Comparison of ENCODE assay signal across 15 mouse cellular contexts in genomic region chr16:48646246-48646645, GRCm38 (mm10).
"Had no signal": no experiment of that assay in that cellular context is flagged by ENCODE, and none has a peak within 500 bp of the region (broad histone marks: within the 10 kb centered on the region; RNA-seq: fewer than 3 reads in every experiment).

No protein-coding gene starts in this region.

- H3K4me1 ChIP-seq: midbrain, embryonic 13.5 days; midbrain, embryonic 15.5 days; neural tube, embryonic 12.5 days; stomach, embryonic 15.5 days had no signal

- H3K36me3 ChIP-seq: midbrain, embryonic 13.5 days; midbrain, embryonic 15.5 days; neural tube, embryonic 12.5 days; stomach, embryonic 15.5 days had no signal

- H3K4me2 ChIP-seq: lung, embryonic 14.5 days; midbrain, embryonic 11.5 days; midbrain, embryonic 13.5 days; midbrain, embryonic 15.5 days; neural tube, embryonic 12.5 days; stomach, embryonic 15.5 days had no signal

- H3K9ac ChIP-seq: lung, embryonic 14.5 days; midbrain, embryonic 13.5 days; midbrain, embryonic 15.5 days; neural tube, embryonic 12.5 days; stomach, embryonic 15.5 days had no signal

- H3K4me3 ChIP-seq: megakaryocyte, embryonic 14.5 days; midbrain, embryonic 13.5 days; midbrain, embryonic 15.5 days; neural tube, embryonic 12.5 days; stomach, embryonic 15.5 days had no signal

- DNase-seq: lung, adult 18-20 months; lung, embryonic 14.5 days; lung, postnatal 10 days; lung, postnatal 4 days; right cerebral cortex, postnatal 14 days; thymus, adult 2 months; thymus, postnatal 25 days; thymus, postnatal 4 days had no signal

- H3K27ac ChIP-seq: midbrain, embryonic 13.5 days; midbrain, embryonic 15.5 days; neural tube, embryonic 12.5 days; stomach, embryonic 15.5 days; stomach, postnatal 0 days had no signal

- H3K9me3 ChIP-seq: megakaryocyte, embryonic 14.5 days; midbrain, embryonic 13.5 days; midbrain, embryonic 15.5 days; neural tube, embryonic 12.5 days; stomach, embryonic 15.5 days had no signal

- H3K27me3 ChIP-seq: megakaryocyte, embryonic 14.5 days; midbrain, embryonic 13.5 days; midbrain, embryonic 15.5 days; neural tube, embryonic 12.5 days; stomach, embryonic 15.5 days had no signal

- ATAC-seq: midbrain, embryonic 13.5 days; midbrain, embryonic 15.5 days had no signal
